ENCODE assay signal across 22 mouse cellular contexts in the genomic region with DNA sequence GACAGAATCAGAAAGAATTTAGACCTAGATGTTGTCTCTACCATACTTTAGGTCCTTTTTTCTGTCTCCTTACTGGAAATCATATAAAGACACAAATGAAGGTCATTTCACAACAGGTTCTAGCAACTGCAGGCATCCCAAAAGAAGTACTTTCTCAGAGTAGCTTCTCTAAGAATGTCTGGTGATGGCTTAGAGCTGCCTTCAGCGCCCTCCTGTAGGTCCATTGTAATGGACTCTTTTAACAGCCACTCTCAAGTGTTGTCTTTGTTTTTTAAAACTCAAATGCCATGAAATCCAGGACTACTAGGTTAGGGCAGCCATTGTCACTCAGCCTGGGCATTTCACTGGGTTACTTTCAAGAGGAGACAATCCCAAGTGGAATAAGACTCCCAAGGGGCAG. TPM values are rescaled to one million over a fixed set of nuclear protein-coding genes. Genes with fewer than 3 reads are reported as not detected.
A peak's percentile ranks its signal among the peaks of the same experiment; 100 is the strongest.
DNase-seq lines count a peak whose midpoint lies in the region; ATAC-seq and TF ChIP-seq lines count a peak whose summit lies in the region.
"Had no signal": no experiment of that assay in that cellular context is flagged by ENCODE, and none has a peak within 500 bp of the region (broad histone marks: within the 10 kb centered on the region; RNA-seq: fewer than 3 reads in every experiment).

No protein-coding gene starts in this region.

- TF ChIP-seq POLR2A in ES-Bruce4 (IDR thresholded peaks at IDR 0.05; ENCODE audit: insufficient read depth, low read length): no peak

- H3K4me3 ChIP-seq in midbrain, embryonic 10.5 days: no peak overlapping the region
- H3K4me3 ChIP-seq in midbrain, embryonic 16.5 days (ENCODE audit: low read depth, low read length): no peak overlapping the region
- no peak overlapping the region for H3K4me3 ChIP-seq in ES-Bruce4 (ENCODE audit: low read depth, low read length)
- no peak overlapping the region for H3K4me3 ChIP-seq in forebrain, embryonic 16.5 days (replicated peaks; ENCODE audit: low read length)
- H3K4me3 ChIP-seq: embryonic facial prominence, embryonic 13.5 days; embryonic facial prominence, embryonic 15.5 days; erythroblast, embryonic 14.5 days; forebrain, embryonic 13.5 days had no signal

- H3K9ac ChIP-seq in midbrain, embryonic 16.5 days (ENCODE audit: low read depth, low read length): no peak overlapping the region
- no peak overlapping the region for H3K9ac ChIP-seq in ES-Bruce4 (ENCODE audit: low read depth, poor library complexity, severe bottlenecking)
- no peak overlapping the region for H3K9ac ChIP-seq in forebrain, embryonic 16.5 days (replicated peaks; ENCODE audit: low read depth, low read length)
- H3K9ac ChIP-seq: embryonic facial prominence, embryonic 13.5 days; embryonic facial prominence, embryonic 15.5 days; forebrain, embryonic 13.5 days; forebrain, postnatal 0 days had no signal

- no peaks in the 10 kb centered on the region for H3K9me3 ChIP-seq in midbrain, embryonic 10.5 days (replicated peaks)
- H3K9me3 ChIP-seq in midbrain, embryonic 16.5 days (replicated peaks; ENCODE audit: control insufficient read depth, low read length, poor library complexity, severe bottlenecking): no peaks in the 10 kb centered on the region
- H3K9me3 ChIP-seq in ES-Bruce4 (replicated peaks; ENCODE audit: control insufficient read depth, insufficient read depth, low read length, poor library complexity, severe bottlenecking): no peaks in the 10 kb centered on the region; the same call in 1 of the 2 replicates
- H3K9me3 ChIP-seq in forebrain, embryonic 16.5 days (ENCODE audit: control insufficient read depth, low read length): no peaks in the 10 kb centered on the region
- H3K9me3 ChIP-seq: embryonic facial prominence, embryonic 13.5 days; embryonic facial prominence, embryonic 15.5 days; forebrain, embryonic 13.5 days; G1E had no signal

- TF ChIP-seq EP300 in ES-Bruce4 (IDR thresholded peaks at IDR 0.05; ENCODE audit: insufficient read depth, low read depth, low read length): no peak

- no peak for TF ChIP-seq CTCF in ES-Bruce4 (IDR thresholded peaks at IDR 0.05; ENCODE audit: low read depth, low read length)

- WGBS in midbrain, embryonic 10.5 days: 13% methylated on average over 1 of the region's 1 CpGs
- 10% methylated on average over 1 of the region's 1 CpGs for WGBS in midbrain, embryonic 16.5 days
- 11% methylated on average over 1 of the region's 1 CpGs for WGBS in forebrain, embryonic 16.5 days

- peak overlapping the region; percentile 42 for H3K27ac ChIP-seq in midbrain, embryonic 10.5 days (replicated peaks)
- H3K27ac ChIP-seq in midbrain, embryonic 16.5 days (ENCODE audit: low read length): no peak overlapping the region
- peak overlapping the region; percentile 39 for H3K27ac ChIP-seq in ES-Bruce4 (ENCODE audit: insufficient read depth, low read length)
- H3K27ac ChIP-seq in forebrain, embryonic 16.5 days (ENCODE audit: low read length): no peak overlapping the region
- H3K27ac ChIP-seq: embryonic facial prominence, embryonic 13.5 days; embryonic facial prominence, embryonic 15.5 days; forebrain, embryonic 13.5 days had no signal

- no peaks in the 10 kb centered on the region for H3K36me3 ChIP-seq in midbrain, embryonic 10.5 days
- H3K36me3 ChIP-seq in midbrain, embryonic 16.5 days (ENCODE audit: control insufficient read depth, insufficient read depth, low read length): no peaks in the 10 kb centered on the region
- no peaks in the 10 kb centered on the region for H3K36me3 ChIP-seq in ES-Bruce4 (ENCODE audit: control insufficient read depth, insufficient read depth, low read length, poor library complexity, severe bottlenecking)
- no peaks in the 10 kb centered on the region for H3K36me3 ChIP-seq in forebrain, embryonic 16.5 days (ENCODE audit: control insufficient read depth, insufficient read depth)
- H3K36me3 ChIP-seq: embryonic facial prominence, embryonic 13.5 days; embryonic facial prominence, embryonic 15.5 days; G1E had no signal

- H3K4me2 ChIP-seq in midbrain, embryonic 16.5 days (ENCODE audit: low read length): no peak overlapping the region
- no peak overlapping the region for H3K4me2 ChIP-seq in forebrain, embryonic 16.5 days (ENCODE audit: low read length)
- H3K4me2 ChIP-seq: embryonic facial prominence, embryonic 13.5 days; embryonic facial prominence, embryonic 15.5 days; forebrain, embryonic 13.5 days had no signal

- no peak for DNase-seq in midbrain, embryonic 10.5 days (ENCODE audit: low spot score)
- peak; percentile 78 for DNase-seq in R1 (ENCODE audit: low read depth, low spot score)
- no peak for DNase-seq in adrenal gland, postnatal 4 days (ENCODE audit: low spot score in 2 of 2)
- DNase-seq in Muller cell, postnatal 12 days (ENCODE audit: inconsistent ontology term): no peak
- DNase-seq: adrenal gland, adult 2 months; adrenal gland, postnatal 10 days; adrenal gland, postnatal 25 days; cerebellum, adult 11-12 months; cerebellum, adult 2 months; cerebellum, adult 9-11 months; cerebellum, postnatal 14 days; cerebellum, postnatal 36 days; embryo, embryonic 11 days; forebrain, postnatal 0 days had no signal

- no peak for ATAC-seq in midbrain, embryonic 16.5 days
- no peak for ATAC-seq in forebrain, embryonic 16.5 days
- ATAC-seq: forebrain, embryonic 13.5 days; forebrain, postnatal 0 days had no signal

- peaks cover 13% of the 10 kb centered on the region for H3K4me1 ChIP-seq in midbrain, embryonic 10.5 days
- no peaks in the 10 kb centered on the region for H3K4me1 ChIP-seq in midbrain, embryonic 16.5 days (ENCODE audit: control insufficient read depth, insufficient read depth, low read length)
- H3K4me1 ChIP-seq in ES-Bruce4 (ENCODE audit: control insufficient read depth, insufficient read depth, low read length): peaks cover 12% of the 10 kb centered on the region
- no peaks in the 10 kb centered on the region for H3K4me1 ChIP-seq in forebrain, embryonic 16.5 days (replicated peaks; ENCODE audit: control insufficient read depth, insufficient read depth, low read length)
- H3K4me1 ChIP-seq: embryonic facial prominence, embryonic 13.5 days; embryonic facial prominence, embryonic 15.5 days; forebrain, embryonic 13.5 days had no signal

- 0 out of 2 replicates have a peak, but pooled peaks cover 7% of the 10 kb centered on the region for H3K27me3 ChIP-seq in midbrain, embryonic 10.5 days (ENCODE audit: low read depth, poor library complexity, severe bottlenecking)
- no peaks in the 10 kb centered on the region for H3K27me3 ChIP-seq in midbrain, embryonic 16.5 days (ENCODE audit: control insufficient read depth, insufficient read depth, low read depth, low read length)
- no peaks in the 10 kb centered on the region for H3K27me3 ChIP-seq in ES-Bruce4 (ENCODE audit: control insufficient read depth, insufficient read depth, low read length, poor library complexity, severe bottlenecking)
- H3K27me3 ChIP-seq in forebrain, embryonic 16.5 days (replicated peaks; ENCODE audit: control insufficient read depth, insufficient read depth, low read length): no peaks in the 10 kb centered on the region
- H3K27me3 ChIP-seq: embryonic facial prominence, embryonic 13.5 days; embryonic facial prominence, embryonic 15.5 days; forebrain, embryonic 13.5 days had no signal

RNA-seq across cellular contexts. Expression of a gene that starts 35.4 kb away (rescaled TPM):
- 0.14 and 0.43 TPM in 2 replicates for polyA plus RNA-seq in midbrain, embryonic 10.5 days (2016; fragmentation: Nextera tagmentation; extraction: Ambion mirVana)
- 0.48 and 0.87 TPM in 2 replicates for polyA plus RNA-seq in midbrain, embryonic 16.5 days (2015; fragmentation: Nextera tagmentation; extraction: Ambion mirVana)
- 6.0 and 7.6 TPM in 2 replicates for polyA plus RNA-seq in ES-Bruce4 (2011; ENCODE audit: insufficient read depth, insufficient read length, low read depth, missing spikeins)
- 1 to 10 TPM; 1.2 to 2.5 TPM for total RNA-seq in adrenal gland, postnatal 4 days (2021)
- 0.51 and 0.56 TPM in 2 replicates for polyA plus RNA-seq in forebrain, embryonic 16.5 days (2015; fragmentation: Nextera tagmentation; extraction: Ambion mirVana)
- polyA plus RNA-seq: erythroblast, embryonic 14.5 days had no signal

Comparison
In these comparisons a context has a peak if more than half of its experiments do, and no peak if none do; other contexts are left out.
1. H3K27ac ChIP-seq: peak in midbrain, embryonic 10.5 days (single experiment) and ES-Bruce4 (single experiment); none in midbrain, embryonic 16.5 days (single experiment) and forebrain, embryonic 16.5 days (single experiment).